8 mouse cellular contexts compared by ENCODE assay signal in genomic region chr6:50536461-50536892, GRCm38 (mm10). TPM values are rescaled to one million over a fixed set of nuclear protein-coding genes. Genes with fewer than 3 reads are reported as not detected.
A peak's percentile ranks its signal among the peaks of the same experiment; 100 is the strongest.
DNase-seq lines count a peak whose midpoint lies in the region; ATAC-seq and TF ChIP-seq lines count a peak whose summit lies in the region.

No protein-coding gene starts in this region.

- DNase-seq in forebrain, embryonic 14.5 days (ENCODE audit: low spot score), result peak; percentile 95
- peak; percentile 21 for DNase-seq in heart, postnatal 25 days (ENCODE audit: low spot score)
- peak; percentile 63 to 65 for DNase-seq in layer of hippocampus, adult 18-20 months (ENCODE audit: low spot score in 2 of 2)
- peak; percentile 75 for DNase-seq in thymus, adult 2 months

- WGBS in forebrain, embryonic 14.5 days, result 9% methylated on average over 7 of the region's 7 CpGs
- WGBS in lung, embryonic 15.5 days, result 11% methylated on average over 7 of the region's 7 CpGs
- 2% methylated on average over 7 of the region's 7 CpGs for WGBS in olfactory bulb, adult 2 months
- WGBS in thymus, adult 2 months, result 10% methylated on average over 7 of the region's 7 CpGs

- no peak for TF ChIP-seq EP300 in ES-Bruce4 (IDR thresholded peaks at IDR 0.05; ENCODE audit: insufficient read depth, low read depth, low read length)

- no peak for TF ChIP-seq POLR2A in ES-Bruce4 (IDR thresholded peaks at IDR 0.05; ENCODE audit: insufficient read depth, low read length)
- no peak for TF ChIP-seq POLR2A in olfactory bulb, adult 2 months (IDR thresholded peaks at IDR 0.05; ENCODE audit: insufficient read depth, low read depth, low read length)
- TF ChIP-seq POLR2A in thymus, adult 2 months (IDR thresholded peaks at IDR 0.05; ENCODE audit: control insufficient read depth, extremely low read depth, insufficient read depth, low read length, poor library complexity), result no peak

- H3K4me2 ChIP-seq in forebrain, embryonic 14.5 days (ENCODE audit: low read length), result no peak overlapping the region
- H3K4me2 ChIP-seq in lung, embryonic 15.5 days, result no peak overlapping the region

- no peak overlapping the region for H3K4me3 ChIP-seq in ES-Bruce4 (ENCODE audit: low read depth, low read length)
- no peak overlapping the region for H3K4me3 ChIP-seq in forebrain, embryonic 14.5 days (ENCODE audit: low read depth, low read length)
- no peak overlapping the region for H3K4me3 ChIP-seq in lung, embryonic 15.5 days
- no peak overlapping the region for H3K4me3 ChIP-seq in olfactory bulb, adult 2 months (ENCODE audit: insufficient read depth, low read depth, low read length)
- H3K4me3 ChIP-seq in thymus, adult 2 months (ENCODE audit: control insufficient read depth, insufficient read depth, low read length), result no peak overlapping the region

- intact Hi-C loops in heart, postnatal 25 days (cut with DNase I), result loop anchor here (2.0 to 10.0 kb wide), 4 partner anchors 224 to 429 kb away; no protein-coding TSS in a partner anchor

- no peaks in the 10 kb centered on the region for H3K27me3 ChIP-seq in ES-Bruce4 (ENCODE audit: control insufficient read depth, insufficient read depth, low read length, poor library complexity, severe bottlenecking)
- no peaks in the 10 kb centered on the region for H3K27me3 ChIP-seq in forebrain, embryonic 14.5 days (replicated peaks; ENCODE audit: control insufficient read depth, insufficient read depth, low read length)
- H3K27me3 ChIP-seq in lung, embryonic 15.5 days, result no peaks in the 10 kb centered on the region
- no peaks in the 10 kb centered on the region for H3K27me3 ChIP-seq in thymus, adult 2 months (ENCODE audit: control insufficient read depth, insufficient read depth, low read length)

- H3K36me3 ChIP-seq in ES-Bruce4 (ENCODE audit: control insufficient read depth, insufficient read depth, low read length, poor library complexity, severe bottlenecking), result no peaks in the 10 kb centered on the region
- no peaks in the 10 kb centered on the region for H3K36me3 ChIP-seq in forebrain, embryonic 14.5 days (ENCODE audit: control insufficient read depth, insufficient read depth, low read length)
- H3K36me3 ChIP-seq in lung, embryonic 15.5 days, result no peaks in the 10 kb centered on the region
- H3K36me3 ChIP-seq in thymus, adult 2 months (ENCODE audit: control insufficient read depth, insufficient read depth, low read length), result no peaks in the 10 kb centered on the region

- ATAC-seq in cerebellum, adult (ENCODE audit: insufficient number of reproducible peaks, low FRiP score, low TSS enrichment), result peak; percentile 84
- ATAC-seq in forebrain, embryonic 14.5 days, result peak; percentile 84
- ATAC-seq in lung, embryonic 15.5 days (ENCODE audit: borderline replicate concordance, extremely low read depth, low FRiP score, low TSS enrichment), result peak; percentile 76; the same call in 1 of the 2 replicates

- H3K27ac ChIP-seq in ES-Bruce4 (ENCODE audit: insufficient read depth, low read length), result no peak overlapping the region
- H3K27ac ChIP-seq in forebrain, embryonic 14.5 days (ENCODE audit: low read depth, low read length), result no peak overlapping the region
- H3K27ac ChIP-seq in lung, embryonic 15.5 days, result no peak overlapping the region
- no peak overlapping the region for H3K27ac ChIP-seq in olfactory bulb, adult 2 months (ENCODE audit: insufficient read depth, low read depth, low read length)
- no peak overlapping the region for H3K27ac ChIP-seq in thymus, adult 2 months (ENCODE audit: control insufficient read depth, insufficient read depth, low read length)

- TF ChIP-seq CTCF in ES-Bruce4 (IDR thresholded peaks at IDR 0.05; ENCODE audit: low read depth, low read length), result peak; percentile 87
- peak; percentile 54 for TF ChIP-seq CTCF in olfactory bulb, adult 2 months (IDR thresholded peaks at IDR 0.05; ENCODE audit: insufficient read depth, low read depth, low read length)
- peak; percentile 36; the same call in 1 of the 2 replicates for TF ChIP-seq CTCF in thymus, adult 2 months (IDR thresholded peaks at IDR 0.05; ENCODE audit: borderline replicate concordance, control insufficient read depth, extremely low read depth, insufficient read depth, low read length, poor library complexity)

- no peaks in the 10 kb centered on the region for H3K4me1 ChIP-seq in ES-Bruce4 (ENCODE audit: control insufficient read depth, insufficient read depth, low read length)
- H3K4me1 ChIP-seq in forebrain, embryonic 14.5 days (ENCODE audit: control insufficient read depth, insufficient read depth, low read length), result no peaks in the 10 kb centered on the region
- H3K4me1 ChIP-seq in lung, embryonic 15.5 days, result no peaks in the 10 kb centered on the region
- H3K4me1 ChIP-seq in olfactory bulb, adult 2 months (ENCODE audit: control insufficient read depth, insufficient read depth, low read length), result 0 out of 2 replicates have a peak, but pooled peaks cover 2% of the 10 kb centered on the region
- H3K4me1 ChIP-seq in thymus, adult 2 months (replicated peaks; ENCODE audit: control insufficient read depth, insufficient read depth, low read length), result no peaks in the 10 kb centered on the region

- H3K9ac ChIP-seq in ES-Bruce4 (ENCODE audit: low read depth, poor library complexity, severe bottlenecking), result no peak overlapping the region
- no peak overlapping the region for H3K9ac ChIP-seq in forebrain, embryonic 14.5 days (ENCODE audit: low read length)
- no peak overlapping the region for H3K9ac ChIP-seq in lung, embryonic 15.5 days

- no peaks in the 10 kb centered on the region for H3K9me3 ChIP-seq in ES-Bruce4 (replicated peaks; ENCODE audit: control insufficient read depth, insufficient read depth, low read length, poor library complexity, severe bottlenecking)
- H3K9me3 ChIP-seq in forebrain, embryonic 14.5 days (replicated peaks; ENCODE audit: control insufficient read depth, low read length), result no peaks in the 10 kb centered on the region
- H3K9me3 ChIP-seq in lung, embryonic 15.5 days, result no peaks in the 10 kb centered on the region

RNA-seq across cellular contexts. Expression of gene Cycs, which starts 29.9 kb away (rescaled TPM):
- polyA plus RNA-seq in ES-Bruce4 (2011; ENCODE audit: insufficient read depth, insufficient read length, low read depth, missing spikeins), result 11.9 and 14.7 TPM in 2 replicates
- 65.1 and 70.5 TPM in 2 replicates for polyA plus RNA-seq in forebrain, embryonic 14.5 days (2014; fragmentation: Nextera tagmentation; extraction: Ambion mirVana)
- 100 to 1,000 TPM; 173 to 198 TPM for total RNA-seq in heart, postnatal 25 days (2021)
- total RNA-seq in layer of hippocampus, adult 18-20 months (2021), result 10 to 100 TPM; 40.9 to 42.0 TPM
- 55.5 and 59.9 TPM in 2 replicates for polyA plus RNA-seq in lung, embryonic 15.5 days (2015; fragmentation: Nextera tagmentation; extraction: Ambion mirVana)
- not detected in 2 replicates for polyA plus RNA-seq in olfactory bulb, adult 2 months (2012; ENCODE audit: insufficient read depth, insufficient read length, low replicate concordance, missing spikeins)
- polyA plus RNA-seq in thymus, adult 2 months (2012; rRNA removed), result 4.6 and 5.2 TPM in 2 replicates

RNA-seq across cellular contexts. Expression of gene 4921507P07Rik, which starts 60.0 kb away (rescaled TPM):
- 0.93 TPM in 2 replicates for polyA plus RNA-seq in ES-Bruce4 (2011; ENCODE audit: insufficient read depth, insufficient read length, low read depth, missing spikeins)
- 1.0 and 1.3 TPM in 2 replicates for polyA plus RNA-seq in forebrain, embryonic 14.5 days (2014; fragmentation: Nextera tagmentation; extraction: Ambion mirVana)
- total RNA-seq in heart, postnatal 25 days (2021), result under 1 TPM; 0.28 to 0.36 TPM
- total RNA-seq in layer of hippocampus, adult 18-20 months (2021), result under 1 TPM; 0.25 to 0.48 TPM
- polyA plus RNA-seq in lung, embryonic 15.5 days (2015; fragmentation: Nextera tagmentation; extraction: Ambion mirVana), result 0.40 and 0.41 TPM in 2 replicates
- not detected in 2 replicates for polyA plus RNA-seq in olfactory bulb, adult 2 months (2012; ENCODE audit: insufficient read depth, insufficient read length, low replicate concordance, missing spikeins)
- 0.20 and 0.22 TPM in 2 replicates for polyA plus RNA-seq in thymus, adult 2 months (2012; rRNA removed)

Comparison
In these comparisons a context has a peak if more than half of its experiments do, and no peak if none do; other contexts are left out.
1. CTCF ChIP-seq: peak in every context shown above with its lines; median percentile 87 in ES-Bruce4; 54 in olfactory bulb, adult 2 months; 36 in thymus, adult 2 months.
2. DNase-seq: peak in every context shown above with its lines; median percentile 95 in forebrain, embryonic 14.5 days; 75 in thymus, adult 2 months; 64 in layer of hippocampus, adult 18-20 months; 21 in heart, postnatal 25 days.